Mouse (Mus musculus) induced T-regulatory cell, adult 2 months (primary cell): ENCODE results near the gene Smurf2.

ENCODE experiments used
- DNase-seq: peaks from one replicate; pipeline ENCODE4 v3.0.0-alpha.2; 2012; ENCODE audit warnings: low read depth

The Smurf2 gene

GRCm38 (mm10) chr11:106777395-106777794, 143.1 kb downstream of the Smurf2 start:
- peak; percentile 61 for DNase-seq

DNA sequence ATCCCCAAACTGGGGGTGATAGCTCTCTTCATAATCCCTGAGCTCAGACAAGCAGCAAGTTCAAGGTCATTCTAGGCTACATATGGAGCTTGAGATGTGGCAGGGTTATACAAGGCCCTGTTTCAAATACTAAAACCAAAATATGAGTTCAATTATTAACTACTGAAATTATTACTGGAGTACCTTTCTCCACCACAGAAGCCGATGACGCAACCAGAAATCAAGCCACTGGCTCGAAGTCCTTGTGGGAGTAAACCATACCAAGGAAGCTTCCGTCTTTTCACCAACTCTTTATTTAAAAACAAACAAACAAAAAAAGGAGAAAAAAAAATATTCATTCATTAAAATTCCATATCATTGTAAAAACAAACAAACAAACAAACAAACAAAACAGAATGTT, 143.6 kb downstream of the Smurf2 start:
- no peak for DNase-seq

DNA sequence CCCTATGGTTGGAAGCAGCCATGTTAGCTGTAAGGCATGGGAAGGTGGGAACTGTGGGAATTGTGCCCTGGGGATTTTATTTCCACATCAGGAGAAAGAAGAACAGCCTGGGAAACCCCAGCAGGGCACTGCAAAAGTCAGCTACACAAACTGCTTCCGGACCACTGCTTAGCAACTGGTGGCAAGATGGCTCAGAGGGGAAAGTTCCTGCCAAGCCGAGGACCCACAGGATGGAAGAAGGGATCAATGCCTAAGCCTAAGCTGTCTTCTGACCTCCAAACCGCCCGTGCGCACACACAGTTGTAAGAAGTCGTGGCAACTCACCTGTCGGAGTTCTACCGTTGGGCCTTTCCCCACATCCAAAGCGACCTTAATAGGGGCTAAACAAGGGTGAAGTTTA, 147.5 kb downstream of the Smurf2 start:
- no peak for DNase-seq

- peak; percentile 88 for DNase-seq
Measured at GRCm38 (mm10) chr11:106770195-106770974, 150.1 kb downstream of the Smurf2 start.
